Mouse (Mus musculus) layer of hippocampus, postnatal 10 days (tissue): Measurements from ENCODE around the gene Syt16. TPM values are rescaled to one million over a fixed set of nuclear protein-coding genes. Genes with fewer than 3 reads are reported as not detected.

Experiments
- DNase-seq, 2 experiments: peaks; one replicate each; pipeline ENCODE4 v3.0.0; 2021; ENCODE audit warnings: low spot score in 2 of 2
- total RNA-seq, 2 experiments: library from RNA; stranded (reverse); gene quantifications; 2 replicates each; pipeline ENCODE4 v1.2.3; 2021

Gene Syt16
- total RNA-seq, 2 experiments from 2014 or later: 74.6 to 78.0 TPM

- no peak for DNase-seq
These were observed 214.7 kb downstream of the Syt16 start for GRCm38 (mm10) chr12:74212156-74212555.

DNA sequence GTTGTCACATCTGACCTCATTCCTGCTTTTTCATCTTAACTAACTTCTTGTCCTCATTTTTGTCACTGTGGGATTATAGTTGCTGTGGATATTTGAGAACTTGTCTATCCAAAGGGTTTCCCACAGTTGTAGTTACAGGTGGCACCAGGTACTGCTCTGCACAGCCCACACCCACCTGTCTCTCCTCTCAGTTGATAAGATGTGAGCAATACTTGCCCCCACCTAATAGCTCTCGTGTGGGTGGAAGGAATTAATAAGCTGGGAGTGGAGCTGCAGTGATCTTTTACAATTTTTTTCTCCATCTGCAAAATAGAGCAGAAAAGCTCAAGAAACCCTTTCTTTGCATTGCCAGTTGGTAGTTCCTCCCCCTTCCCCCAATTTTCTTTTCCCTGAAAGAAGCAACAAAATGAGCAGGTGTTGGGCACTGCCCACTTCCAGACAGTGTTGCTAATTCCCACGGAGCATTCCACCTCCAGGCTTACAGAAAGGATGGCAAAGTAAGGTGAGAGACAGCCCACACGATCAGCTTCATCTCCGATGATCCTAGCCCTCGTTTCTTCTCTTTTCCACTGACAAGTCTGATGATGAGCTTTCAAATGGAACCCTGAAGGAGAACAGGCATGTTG lies 218.8 kb downstream of the Syt16 start:
- no peak for DNase-seq

- DNase-seq: no peak
These were observed 222.4 kb downstream of the Syt16 start for GRCm38 (mm10) chr12:74219909-74220308.

DNA sequence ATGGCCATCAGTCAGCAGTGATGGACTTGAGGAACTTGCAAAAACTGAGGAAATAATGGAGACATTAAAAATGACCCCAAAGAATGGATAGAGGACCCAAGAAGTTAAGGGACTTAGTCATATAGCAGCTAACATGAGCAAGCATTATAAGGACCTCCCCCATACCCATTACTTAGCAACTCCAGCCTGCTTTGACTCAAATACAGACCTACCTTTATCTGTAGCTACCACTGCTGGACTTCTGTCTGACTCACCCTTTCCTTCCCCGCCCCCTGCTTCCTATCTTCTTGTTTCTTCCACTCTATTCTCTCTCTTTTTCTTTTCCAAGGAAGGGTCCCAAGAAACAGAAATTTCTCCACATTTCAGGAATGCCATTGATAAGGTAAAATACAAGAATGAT lies 223.2 kb downstream of the Syt16 start:
- no peak for DNase-seq

GRCm38 (mm10) chr12:74230808-74231207 lies 233.3 kb downstream of the Syt16 start:
- DNase-seq: no peak

GRCm38 (mm10) chr12:74232845-74233244 lies 235.4 kb downstream of the Syt16 start:
- no peak for DNase-seq

DNA sequence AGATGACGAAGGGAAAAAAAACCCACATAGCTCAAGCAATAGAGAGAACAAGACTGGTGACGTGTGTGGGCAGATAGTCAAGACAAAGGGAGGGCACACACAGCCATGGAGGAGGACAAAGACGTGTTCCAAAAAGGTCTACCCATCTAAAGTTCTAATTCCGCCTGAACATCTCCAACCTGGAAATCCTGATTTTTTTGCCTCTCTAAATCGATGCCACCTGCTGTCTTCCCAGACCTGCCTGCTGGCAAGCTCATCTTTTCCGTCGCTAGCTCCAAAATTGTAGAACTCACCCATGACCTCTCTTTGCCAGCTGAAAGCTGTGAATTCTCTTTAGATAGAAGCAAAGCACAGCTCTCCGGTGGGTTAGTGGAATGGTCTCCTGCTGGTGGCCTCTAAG lies 238.7 kb downstream of the Syt16 start:
- DNase-seq: no peak

DNA sequence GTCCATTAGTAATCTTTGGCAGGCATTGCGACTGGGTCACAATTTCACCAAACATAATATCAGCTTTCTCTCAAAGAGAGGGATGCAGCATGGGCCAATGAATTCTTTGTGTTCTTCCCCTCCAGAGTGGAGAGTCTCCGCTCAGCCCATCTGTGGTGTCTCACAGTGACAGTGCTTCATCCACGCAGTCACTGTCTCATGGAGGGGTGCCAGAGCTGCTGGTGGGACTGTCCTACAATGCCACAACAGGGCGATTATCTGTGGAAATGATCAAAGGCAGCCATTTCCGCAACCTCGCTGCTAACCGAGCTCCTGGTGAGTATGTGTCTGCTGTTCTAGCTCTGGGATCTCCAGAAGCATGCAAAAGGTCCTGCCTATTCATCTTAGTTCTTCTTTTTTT lies 240.6 kb downstream of the Syt16 start:
- peak; percentile 48 to 70 for DNase-seq

DNA sequence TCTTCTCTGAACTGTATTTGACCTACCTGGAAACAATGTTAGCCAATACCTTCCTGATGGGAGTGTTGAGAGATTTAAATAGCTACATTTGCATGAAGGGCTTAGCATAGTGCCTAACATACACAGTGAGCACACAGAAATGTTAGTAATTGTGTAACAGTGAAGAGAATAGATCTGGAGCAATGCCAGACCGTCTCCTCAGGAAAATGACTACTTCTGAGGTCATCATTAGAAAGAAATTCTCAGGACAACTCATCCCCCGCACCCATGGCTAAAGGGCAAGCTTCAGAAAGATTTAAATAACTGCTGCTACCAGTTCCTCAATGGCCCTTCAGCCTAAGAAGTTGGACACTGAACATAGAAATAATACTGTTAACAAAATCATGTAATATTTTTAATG lies 241.3 kb downstream of the Syt16 start:
- no peak for DNase-seq

DNA sequence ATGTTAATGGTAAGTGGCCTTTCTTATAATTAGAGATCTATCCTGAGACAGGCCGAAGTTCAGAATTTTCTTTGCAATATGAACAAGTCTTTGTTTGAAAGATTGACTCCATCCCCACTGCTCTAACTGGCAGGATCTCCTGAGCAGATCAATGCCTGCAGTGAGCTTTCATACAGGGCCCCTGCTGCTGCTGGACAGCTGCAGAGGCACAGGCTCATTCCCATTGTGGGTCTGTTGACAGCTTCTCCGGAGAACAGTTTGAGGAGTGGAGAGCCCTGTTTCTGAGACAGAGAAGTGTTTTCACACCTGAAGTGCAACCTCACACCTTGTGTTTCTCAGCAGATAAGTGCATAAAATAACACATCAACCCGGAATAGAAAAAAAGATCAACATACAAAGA lies 267.4 kb downstream of the Syt16 start:
- DNase-seq: no peak

- DNase-seq: no peak
These were observed 269.6 kb downstream of the Syt16 start for GRCm38 (mm10) chr12:74267049-74267448.

GRCm38 (mm10) chr12:74268644-74269285 lies 271.3 kb downstream of the Syt16 start:
- no peak for DNase-seq

DNA sequence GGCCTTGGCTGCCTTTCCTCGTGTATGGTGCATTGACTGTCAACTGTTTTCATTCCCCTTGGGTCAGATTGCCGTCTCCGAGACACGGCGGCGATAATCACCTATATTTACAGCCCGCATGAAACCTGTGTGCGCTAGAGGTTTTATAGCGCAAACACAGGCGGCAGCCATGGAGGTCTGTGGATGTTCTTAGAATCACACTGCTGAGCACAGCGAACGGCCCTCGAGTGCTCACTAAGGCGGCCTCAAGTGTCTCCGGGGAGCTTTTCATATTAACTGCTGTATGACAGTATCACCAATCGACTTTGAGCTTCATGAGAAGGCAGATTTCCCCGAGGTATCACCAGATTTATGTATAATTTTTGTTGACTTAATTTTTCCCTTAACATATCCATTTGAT lies 275.1 kb downstream of the Syt16 start:
- DNase-seq: no peak

- no peak for DNase-seq
These were observed 279.8 kb downstream of the Syt16 start for GRCm38 (mm10) chr12:74277265-74277664.

DNA sequence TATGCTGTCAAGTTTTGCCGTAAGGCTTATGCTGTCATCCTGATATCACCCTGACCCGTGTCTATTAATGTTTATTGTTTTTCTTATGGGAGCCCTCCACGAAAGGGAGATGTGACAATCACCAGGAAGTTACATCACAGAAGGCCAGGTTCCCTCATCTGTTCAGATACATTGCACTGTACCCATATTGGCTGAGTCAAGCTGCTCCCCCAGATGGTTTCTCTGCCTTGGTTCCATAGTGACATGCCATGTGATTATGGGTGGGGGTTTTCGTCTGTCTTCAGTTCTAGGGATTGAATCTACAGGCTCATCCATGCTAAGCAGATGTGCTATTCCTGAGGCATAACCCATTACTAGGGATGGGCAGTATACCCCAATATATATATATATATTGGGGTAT lies 283.9 kb downstream of the Syt16 start:
- no peak for DNase-seq

- DNase-seq: peak in 1 of 2 experiments; percentile 25
These were observed 285.4 kb downstream of the Syt16 start for GRCm38 (mm10) chr12:74282846-74283245.

- peak; percentile 95 to 97 for DNase-seq
These were observed 286.7 kb downstream of the Syt16 start for GRCm38 (mm10) chr12:74284020-74284684.

DNA sequence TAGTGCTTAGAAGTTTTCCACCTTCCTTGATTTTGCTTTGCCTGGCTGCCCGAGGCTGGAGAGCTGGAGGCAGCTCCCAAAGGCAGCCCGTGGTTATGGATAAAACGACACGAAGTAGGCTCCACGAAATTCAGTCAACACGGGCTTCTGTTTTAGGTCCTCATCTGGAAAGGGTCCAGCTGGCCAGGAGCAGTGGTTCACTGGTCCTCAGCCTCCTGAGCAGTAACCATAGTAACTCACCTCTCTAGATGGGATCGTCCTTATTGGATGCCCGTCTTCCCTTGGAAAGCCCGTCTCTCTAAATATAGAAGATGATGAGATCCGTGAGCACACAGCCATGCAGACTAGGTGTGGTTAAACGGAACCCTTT lies 287.2 kb downstream of the Syt16 start:
- peak in 1 of 2 experiments; percentile 63 for DNase-seq

DNA sequence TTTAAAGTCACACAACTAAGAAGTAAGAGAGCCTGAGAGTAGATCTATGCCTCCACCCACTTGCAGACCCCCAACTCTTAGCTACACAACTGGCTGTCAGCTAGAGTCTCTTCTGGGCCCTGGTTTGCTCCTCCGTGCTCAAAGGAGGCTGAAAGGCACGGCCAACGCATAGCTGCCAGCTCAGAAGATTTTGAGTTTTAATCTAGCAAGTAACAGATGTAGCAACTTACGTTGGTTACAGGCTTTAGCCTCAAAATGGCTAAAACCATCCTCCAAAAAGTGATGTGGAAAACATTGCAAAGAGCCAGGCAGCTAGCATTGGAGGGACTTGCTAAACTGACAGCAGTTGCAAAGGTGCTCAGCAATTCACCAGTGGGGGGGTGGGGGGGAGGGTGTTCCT lies 293.5 kb downstream of the Syt16 start:
- no peak for DNase-seq

DNA sequence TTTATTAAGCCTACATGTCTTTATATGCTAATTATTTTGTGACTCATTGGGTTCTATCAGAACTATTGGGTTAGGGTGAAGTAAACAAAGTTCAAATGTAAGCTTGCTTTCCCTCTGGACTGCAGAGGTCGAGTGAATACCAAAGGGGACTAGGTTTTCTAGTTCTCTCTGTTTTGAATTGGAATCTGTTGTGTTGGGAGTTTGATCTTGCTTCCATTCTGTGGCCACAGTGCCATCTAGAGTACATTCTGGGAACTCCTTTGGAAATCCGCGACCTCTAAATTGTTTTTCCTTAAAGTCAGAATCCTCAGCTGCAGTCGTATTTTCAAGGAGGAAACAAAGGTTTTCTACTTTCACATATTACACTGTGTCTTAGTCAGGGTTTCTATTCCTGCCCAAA lies 296.2 kb downstream of the Syt16 start:
- DNase-seq: peak; percentile 69 to 72

DNA sequence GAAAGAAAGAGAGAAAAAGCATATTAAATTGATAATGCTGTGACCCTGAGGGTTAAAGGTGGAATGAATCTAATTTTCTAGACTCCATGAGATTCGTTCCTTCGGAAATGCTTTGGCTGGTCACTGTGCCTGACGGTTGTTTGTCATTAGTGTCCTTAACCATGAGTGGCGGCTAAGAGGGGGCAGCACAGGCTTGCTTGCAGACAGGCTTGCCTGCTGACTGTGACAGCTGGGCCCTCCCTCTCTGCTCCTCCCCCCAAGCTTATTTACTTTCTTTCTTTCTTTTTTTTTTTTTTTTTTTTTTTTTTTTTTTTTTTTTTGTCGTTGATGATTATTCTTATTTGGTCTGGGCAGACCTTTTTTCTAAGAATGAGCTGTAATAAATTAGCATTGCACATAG lies 298.9 kb downstream of the Syt16 start:
- no peak for DNase-seq

DNA sequence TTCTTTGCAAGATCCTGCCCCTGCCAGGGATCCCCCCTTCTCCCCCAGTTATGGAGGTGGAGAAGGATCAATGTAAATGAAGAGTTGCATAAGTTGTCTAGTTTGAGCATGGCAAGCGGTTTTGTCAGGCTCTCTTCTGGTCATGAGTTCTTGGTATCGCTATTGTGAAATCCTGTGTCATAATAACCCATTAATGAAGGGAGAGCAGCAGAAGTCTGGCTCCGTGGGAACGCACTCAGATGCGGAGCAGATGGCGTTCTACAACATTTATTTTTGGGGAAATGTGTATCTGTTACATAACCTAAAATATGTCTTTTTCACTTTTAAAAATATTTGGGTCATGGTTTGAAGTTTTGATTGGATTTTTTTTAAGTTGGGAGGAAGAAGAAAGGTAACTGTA lies 304.1 kb downstream of the Syt16 start:
- DNase-seq: no peak
